Mouse (Mus musculus) lung, postnatal 14 days (tissue): ENCODE measurements around the gene Morc1.
A peak's percentile ranks its signal among the peaks of the same experiment; 100 is the strongest.

Source experiments
- DNase-seq: peaks from one replicate; pipeline ENCODE4 v3.0.0; 2021

Gene Morc1

GRCm38 (mm10) chr16:48627296-48627695 lies 196.3 kb downstream of the Morc1 start:
- DNase-seq, result no peak

GRCm38 (mm10) chr16:48629710-48630109 lies 198.7 kb downstream of the Morc1 start:
- no peak for DNase-seq

DNA sequence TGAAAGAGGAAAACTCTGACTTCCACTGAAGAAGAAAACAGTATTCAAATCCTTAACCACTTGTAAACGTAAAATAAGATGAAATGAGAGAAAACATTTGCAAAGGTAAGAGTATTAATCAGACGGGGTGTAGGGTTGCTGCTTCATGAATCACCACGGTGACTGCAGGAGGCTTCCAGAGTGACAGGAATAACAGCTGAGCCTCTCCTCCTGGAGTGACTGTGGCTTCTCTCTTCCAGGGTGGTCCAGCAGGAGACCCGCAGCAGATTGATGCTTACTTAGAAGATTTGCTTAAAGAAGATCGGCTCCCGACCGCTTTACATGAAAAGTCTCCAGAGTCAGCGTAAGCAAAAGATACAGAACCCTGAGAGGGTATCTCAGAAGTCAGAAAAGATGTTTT lies 199.4 kb downstream of the Morc1 start:
- DNase-seq, result no peak

GRCm38 (mm10) chr16:48632351-48632750 lies 201.3 kb downstream of the Morc1 start:
- DNase-seq, result no peak

DNA sequence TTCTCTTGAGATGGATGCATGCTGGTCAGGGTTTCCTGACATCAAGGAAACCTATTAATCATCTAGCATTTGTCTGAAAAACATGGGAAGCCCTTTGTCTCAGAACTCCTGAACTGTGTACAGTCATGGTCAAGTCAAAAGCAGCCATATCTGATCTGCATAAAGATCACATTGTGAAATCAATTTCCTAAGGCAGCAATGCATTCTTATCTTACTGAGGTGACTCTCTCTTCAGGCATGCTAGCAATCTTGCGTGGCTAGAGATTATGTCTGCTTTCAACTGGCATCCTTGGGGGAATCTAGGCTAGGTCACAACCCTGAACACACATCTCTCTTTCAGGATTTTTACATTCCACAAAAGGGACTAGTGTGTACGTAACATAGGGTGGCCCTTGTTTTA lies 215.2 kb downstream of the Morc1 start:
- no peak for DNase-seq

- DNase-seq, result no peak
These were observed 240.7 kb downstream of the Morc1 start for GRCm38 (mm10) chr16:48671696-48672095.

GRCm38 (mm10) chr16:48672664-48673063 lies 241.6 kb downstream of the Morc1 start:
- no peak for DNase-seq

DNA sequence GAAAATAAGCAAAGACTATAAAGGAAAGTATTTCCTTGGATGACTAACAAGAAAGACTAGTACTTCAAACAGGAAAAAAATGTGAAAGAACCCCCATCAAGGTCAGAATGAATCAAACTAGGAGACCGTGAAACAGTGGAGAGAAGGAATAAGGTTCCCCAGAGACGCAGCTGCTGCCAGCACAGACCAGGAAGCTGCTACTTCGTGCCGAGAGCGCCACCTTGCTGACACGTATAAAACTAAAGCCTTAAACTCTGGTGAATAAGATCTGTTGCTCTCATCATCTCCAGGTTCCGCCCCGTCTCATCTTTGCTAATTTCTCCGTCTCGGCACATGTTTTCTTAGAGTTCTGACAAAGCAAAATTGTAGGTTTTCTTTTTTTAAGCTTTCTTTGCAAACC lies 244.6 kb downstream of the Morc1 start:
- peak; percentile 75 for DNase-seq

- no peak for DNase-seq
These were observed 245.2 kb downstream of the Morc1 start for GRCm38 (mm10) chr16:48676205-48676604.

- DNase-seq, result no peak
These were observed 246.3 kb downstream of the Morc1 start for GRCm38 (mm10) chr16:48677381-48677780.

DNA sequence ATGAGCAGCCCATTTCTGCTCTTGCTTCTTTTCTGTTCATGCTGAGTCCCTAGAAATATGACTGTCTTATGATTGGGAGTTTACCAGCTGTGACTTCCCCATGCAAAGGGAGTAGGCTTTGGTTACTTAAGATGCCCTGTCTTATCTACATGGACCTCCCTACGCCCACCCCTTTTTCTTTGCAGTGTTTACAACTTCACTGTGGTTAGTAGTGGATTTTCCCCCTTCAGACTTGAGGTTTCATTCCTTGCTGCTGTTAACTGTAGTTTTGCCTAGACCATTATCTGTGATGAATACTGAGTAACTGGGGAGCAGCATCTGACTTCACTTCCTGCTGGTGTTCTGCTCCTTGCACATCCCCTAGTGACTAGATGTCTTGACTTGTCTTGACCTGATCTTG lies 247.0 kb downstream of the Morc1 start:
- DNase-seq, result no peak
